Mouse (Mus musculus) heart, embryonic 13.5 days (tissue): ENCODE data around the gene Rbks. TPM values are rescaled to one million over a fixed set of nuclear protein-coding genes. Genes with fewer than 3 reads are reported as not detected.

Experiments
- ATAC-seq: fragments of 200-750 bp; cut with Nextera tagmentation; 2 replicates; pipeline ENCODE4 v1.8.0; 2017; ENCODE audit warnings: moderate TSS enrichment; ENCODE audit not compliant: insufficient number of reproducible peaks, low FRiP score, low TSS enrichment; ENCODE audit errors: extremely low read depth
- H3K27ac ChIP-seq: fragments of 300-500 bp; sonication (generic); replicated peaks from 2 replicates; pipeline ENCODE4 v1.5.1; 2015; ENCODE audit warnings: moderate library complexity, mild to moderate bottlenecking, inconsistent platforms
- H3K27me3 ChIP-seq: fragments of 300-500 bp; sonication (generic); replicated peaks from 2 replicates; pipeline ENCODE4 v1.6.1; 2015; ENCODE audit warnings: mild to moderate bottlenecking, inconsistent platforms
- H3K36me3 ChIP-seq: fragments of 300-500 bp; sonication (generic); 2 replicates; pipeline ENCODE4 v1.6.1; 2015; ENCODE audit warnings: mild to moderate bottlenecking, inconsistent platforms
- H3K4me1 ChIP-seq: fragments of 300-500 bp; sonication (generic); 2 replicates; pipeline ENCODE4 v1.6.1; 2015; ENCODE audit warnings: inconsistent platforms
- H3K4me2 ChIP-seq: fragments of 300-500 bp; sonication (generic); 2 replicates; pipeline ENCODE4 v1.6.1; 2015; ENCODE audit warnings: inconsistent platforms, mild to moderate bottlenecking, moderate library complexity
- H3K4me3 ChIP-seq: fragments of 300-500 bp; sonication (generic); 2 replicates; pipeline ENCODE4 v1.5.1; 2015; ENCODE audit warnings: moderate library complexity, mild to moderate bottlenecking, inconsistent platforms
- H3K9ac ChIP-seq: fragments of 300-500 bp; sonication (generic); 2 replicates; pipeline ENCODE4 v1.6.1; 2015; ENCODE audit warnings: inconsistent platforms, mild to moderate bottlenecking, moderate library complexity
- H3K9me3 ChIP-seq: fragments of 300-500 bp; sonication (generic); 2 replicates; pipeline ENCODE4 v1.6.1; 2016; ENCODE audit warnings: inconsistent platforms
- WGBS: fragments of 180-500 bp; shearing (Covaris S2); methylation state at CpG from one replicate; pipeline ENCODE4 v1.1.7; 2015; ENCODE audit warnings: mixed read lengths; 5-methylcytosine and 5-hydroxymethylcytosine counted together
- polyA plus RNA-seq: library from polyadenylated mRNA; unstranded; fragments of >200 nt; fragmentation: Nextera tagmentation; extraction: Ambion mirVana; gene quantifications from 2 replicates; pipeline ENCODE4 v1.2.1, GENCODE M21; 2015

Rbks gene
- polyA plus RNA-seq, 1 experiment from 2014 or later = 4.1 TPM

DNA sequence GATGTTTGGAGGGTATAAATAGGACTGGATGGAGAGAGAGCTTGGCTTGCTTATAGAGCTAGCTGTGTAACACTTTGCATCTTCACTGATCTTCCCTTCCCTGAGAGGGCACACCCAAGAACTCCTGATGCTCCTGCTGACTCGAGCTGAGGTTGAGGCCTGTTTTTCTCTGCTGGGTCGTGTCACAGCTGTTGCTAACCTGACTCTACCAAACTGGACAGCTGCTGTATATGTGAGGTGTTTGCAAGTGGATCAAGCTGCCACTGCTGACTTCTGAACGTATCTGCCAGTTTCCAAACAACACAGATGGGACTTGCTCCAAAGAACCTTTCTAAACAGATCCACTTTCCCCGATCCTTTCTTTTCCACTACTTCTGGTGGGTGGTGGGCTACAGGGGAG, 9.4 kb upstream of the Rbks start:
- Histone ChIP-seq H3K4me3 (no peak overlapping the region), H3K4me1 (no peaks in the 10 kb centered on the region), H3K4me2 (no peak overlapping the region), H3K9me3 (no peaks in the 10 kb centered on the region), H3K36me3 (peaks cover 57% of the 10 kb centered on the region), H3K27me3 (no peaks in the 10 kb centered on the region), H3K9ac (no peak overlapping the region), H3K27ac (no peak overlapping the region)
- 81% methylated on average over 4 of the region's 4 CpGs for WGBS
- no peak for ATAC-seq

GRCm38 (mm10) chr5:31704971-31705370, 7.5 kb upstream of the Rbks start:
- H3K9ac ChIP-seq = no peak overlapping the region
- H3K27ac ChIP-seq = no peak overlapping the region
- WGBS = 77% methylated on average over 5 of the region's 5 CpGs
- no peaks in the 10 kb centered on the region for H3K27me3 ChIP-seq
- no peaks in the 10 kb centered on the region for H3K9me3 ChIP-seq
- H3K4me2 ChIP-seq = no peak overlapping the region
- H3K4me1 ChIP-seq = no peaks in the 10 kb centered on the region
- H3K36me3 ChIP-seq = peaks cover 48% of the 10 kb centered on the region
- no peak overlapping the region for H3K4me3 ChIP-seq
- ATAC-seq = no peak

DNA sequence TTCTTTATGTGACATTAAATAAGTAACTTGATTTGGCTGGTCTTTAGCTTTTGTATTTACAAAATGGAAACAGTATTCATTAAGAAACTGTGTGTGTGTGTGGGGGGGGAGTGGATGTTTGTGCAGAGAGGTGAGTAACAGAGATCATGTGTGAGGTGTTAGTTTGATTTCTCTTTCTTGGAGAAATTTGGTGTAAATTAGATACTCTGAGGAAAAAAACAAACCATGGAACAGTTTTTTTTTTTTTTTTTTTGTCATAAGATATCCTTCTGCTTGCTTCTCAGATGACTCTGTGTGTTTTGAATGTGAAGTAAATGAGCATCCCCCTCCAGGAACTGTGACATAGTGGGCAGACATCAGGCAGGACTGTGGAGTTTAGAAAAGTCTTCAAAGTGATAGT, 2.0 kb upstream of the Rbks start:
- 0 out of 2 replicates have a peak overlapping the region, but pooled peaks have one; percentile 13 for H3K27ac ChIP-seq
- H3K27me3 ChIP-seq = no peaks in the 10 kb centered on the region
- H3K4me1 ChIP-seq = peaks cover 14% of the 10 kb centered on the region
- H3K36me3 ChIP-seq = peaks cover 22% of the 10 kb centered on the region
- no peaks in the 10 kb centered on the region for H3K9me3 ChIP-seq
- 0 out of 2 replicates have a peak overlapping the region, but pooled peaks have one; percentile 1 for H3K4me3 ChIP-seq
- ATAC-seq = no peak
- H3K9ac ChIP-seq = no peak overlapping the region
- H3K4me2 ChIP-seq = peak overlapping the region; percentile 83

DNA sequence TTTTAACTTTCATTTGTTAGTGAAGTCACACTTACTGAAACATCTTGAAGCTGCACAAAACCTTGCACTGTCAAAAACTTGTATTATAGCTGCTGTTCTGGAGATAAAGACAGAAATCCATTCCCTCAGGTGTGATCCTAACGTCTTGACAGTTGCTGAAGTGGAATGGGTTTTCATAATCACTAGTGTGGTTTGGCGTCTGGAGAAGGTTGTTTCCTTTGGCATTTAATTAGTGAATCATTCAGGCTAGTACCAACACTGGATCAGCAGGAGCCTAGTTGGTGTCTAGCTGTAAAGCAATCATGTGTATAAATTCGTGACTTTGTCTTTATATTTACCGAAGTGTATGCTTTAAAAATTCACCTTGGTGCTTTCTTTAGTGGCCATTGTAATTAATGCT, 1.5 kb upstream of the Rbks start:
- Histone ChIP-seq H3K27ac (0 out of 2 replicates have a peak overlapping the region, but pooled peaks have one; percentile 13), H3K9ac (no peak overlapping the region), H3K4me3 (0 out of 2 replicates have a peak overlapping the region, but pooled peaks have one; percentile 1), H3K9me3 (no peaks in the 10 kb centered on the region), H3K27me3 (no peaks in the 10 kb centered on the region), H3K4me1 (peaks cover 14% of the 10 kb centered on the region), H3K4me2 (peak overlapping the region; percentile 83), H3K36me3 (peaks cover 20% of the 10 kb centered on the region)
- 56% methylated on average over 4 of the region's 4 CpGs for WGBS
- no peak for ATAC-seq

DNA sequence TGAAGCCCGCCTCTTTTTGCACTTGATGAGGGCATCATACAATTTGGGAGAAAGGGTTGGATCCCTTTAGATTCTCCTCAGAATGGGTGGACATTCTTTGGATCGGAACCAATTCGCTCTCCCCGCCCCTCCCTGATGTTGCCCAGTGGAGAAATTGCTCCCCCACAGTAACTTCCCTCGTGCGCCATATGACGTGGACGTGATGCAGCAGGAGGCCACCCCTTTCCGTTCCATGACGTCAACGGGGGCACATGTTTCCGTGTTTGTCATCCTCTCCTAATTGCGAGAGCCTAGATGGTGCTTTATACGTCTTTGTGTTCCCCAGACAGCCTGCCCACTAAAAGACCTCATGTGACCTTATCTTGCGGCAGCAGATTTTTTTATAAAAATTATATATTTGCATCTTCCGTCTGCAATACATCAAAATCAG, 885 bp upstream of the Rbks start:
- H3K9ac ChIP-seq = peak overlapping the region; percentile 93
- peak overlapping the region; percentile 80 for H3K4me3 ChIP-seq
- H3K27ac ChIP-seq = peak overlapping the region; percentile 96
- peaks cover 17% of the 10 kb centered on the region for H3K4me1 ChIP-seq
- peak; percentile 55; the same call in 1 of the 2 replicates for ATAC-seq
- H3K9me3 ChIP-seq = no peaks in the 10 kb centered on the region
- peak overlapping the region; percentile 83 for H3K4me2 ChIP-seq
- 5% methylated on average over 16 of the region's 16 CpGs for WGBS
- H3K36me3 ChIP-seq = peaks cover 14% of the 10 kb centered on the region
- H3K27me3 ChIP-seq = no peaks in the 10 kb centered on the region

GRCm38 (mm10) chr5:31697644-31698296, 343 bp upstream of the Rbks start, which contains the start of gene Babam2:
Babam2 (plus strand) TSS chr5:31697684.
- peaks cover 10% of the 10 kb centered on the region for H3K36me3 ChIP-seq
- WGBS = under 1% methylated on average over 68 of the region's 71 CpGs
- ATAC-seq = peak; percentile 87

GRCm38 (mm10) chr5:31693191-31693590, 4.2 kb downstream of the Rbks start:
- Histone ChIP-seq H3K4me2 (no peak overlapping the region), H3K9ac (no peak overlapping the region), H3K4me3 (no peak overlapping the region), H3K27me3 (no peaks in the 10 kb centered on the region), H3K36me3 (no peaks in the 10 kb centered on the region), H3K27ac (no peak overlapping the region), H3K4me1 (peaks cover 22% of the 10 kb centered on the region), H3K9me3 (no peaks in the 10 kb centered on the region)
- ATAC-seq = no peak

More at GRCm38 (mm10) chr5:31697644-31698296, 343 bp upstream of the Rbks start, which contains the start of gene Babam2:
- Histone ChIP-seq H3K4me2 (peak within 1 kb of the TSS; percentile 83), H3K9ac (peak within 1 kb of the TSS; percentile 93), H3K4me3 (peak within 1 kb of the TSS; percentile 80), H3K27ac (peak within 1 kb of the TSS; percentile 96), H3K4me1 (peaks cover 21% of the 10 kb centered on the region), H3K27me3 (no peaks in the 10 kb centered on the region), H3K9me3 (no peaks in the 10 kb centered on the region)

- 82% methylated on average over 3 of the region's 3 CpGs for WGBS
- peaks cover 17% of the 10 kb centered on the region for H3K4me1 ChIP-seq
- no peaks in the 10 kb centered on the region for H3K9me3 ChIP-seq
- no peaks in the 10 kb centered on the region for H3K36me3 ChIP-seq
- H3K27ac ChIP-seq = no peak overlapping the region
- H3K27me3 ChIP-seq = no peaks in the 10 kb centered on the region
- H3K4me3 ChIP-seq = no peak overlapping the region
- no peak for ATAC-seq
- H3K4me2 ChIP-seq = no peak overlapping the region
- no peak overlapping the region for H3K9ac ChIP-seq
These were observed 9.5 kb downstream of the Rbks start for GRCm38 (mm10) chr5:31687972-31688371.

DNA sequence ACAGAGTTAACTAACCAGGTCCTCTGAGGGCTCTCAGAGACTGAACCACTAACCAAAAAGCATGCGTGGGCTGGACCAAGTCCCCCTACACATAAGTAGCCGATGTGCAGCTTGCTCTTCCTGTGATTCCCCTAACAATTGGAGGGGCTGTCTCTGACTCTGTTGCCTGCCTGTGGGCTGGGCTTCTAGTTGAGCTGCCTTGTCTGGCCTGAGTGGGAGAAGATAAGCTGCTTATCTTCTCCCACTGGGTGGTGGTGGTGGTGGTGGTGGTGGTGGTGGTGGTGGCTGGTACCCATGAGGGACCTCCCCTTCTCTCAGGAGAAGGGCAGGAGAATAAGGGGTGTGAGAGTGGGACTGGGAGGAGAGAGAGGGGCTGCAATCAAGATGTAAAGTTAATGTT, 11.4 kb downstream of the Rbks start:
- peak; percentile 42; the same call in 1 of the 2 replicates for ATAC-seq
- no peak overlapping the region for H3K9ac ChIP-seq
- 0 out of 2 replicates have a peak, but pooled peaks cover 6% of the 10 kb centered on the region for H3K4me1 ChIP-seq
- WGBS = 43% methylated on average over 2 of the region's 2 CpGs
- H3K9me3 ChIP-seq = no peaks in the 10 kb centered on the region
- H3K4me3 ChIP-seq = no peak overlapping the region
- no peak overlapping the region for H3K4me2 ChIP-seq
- H3K27me3 ChIP-seq = no peaks in the 10 kb centered on the region
- no peak overlapping the region for H3K27ac ChIP-seq
- no peaks in the 10 kb centered on the region for H3K36me3 ChIP-seq

DNA sequence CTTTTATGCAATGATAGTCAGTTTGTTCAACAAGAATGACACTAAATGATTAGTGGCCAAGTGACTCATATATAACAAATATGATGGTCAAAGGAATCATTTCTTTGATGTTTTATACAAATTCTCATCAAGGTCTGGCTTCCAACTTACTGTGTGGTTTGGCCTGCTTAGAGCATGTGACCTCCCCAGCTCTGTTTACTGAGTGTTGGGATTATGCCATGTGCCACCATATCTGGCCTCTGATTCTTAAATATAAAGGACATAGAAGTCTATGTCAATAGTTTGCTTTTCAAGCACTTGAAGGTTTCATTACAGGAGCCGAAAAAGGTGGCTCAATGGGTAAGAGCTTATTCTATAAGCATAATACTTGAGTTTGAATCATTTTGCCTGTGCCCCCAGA, 15.1 kb downstream of the Rbks start:
- H3K4me3 ChIP-seq = no peak overlapping the region
- 0 out of 2 replicates have a peak, but pooled peaks cover 6% of the 10 kb centered on the region for H3K4me1 ChIP-seq
- 0 out of 2 replicates have a peak, but pooled peaks cover 4% of the 10 kb centered on the region for H3K9me3 ChIP-seq
- H3K27ac ChIP-seq = no peak overlapping the region
- 81% methylated on average over 1 of the region's 1 CpGs for WGBS
- H3K27me3 ChIP-seq = no peaks in the 10 kb centered on the region
- no peak for ATAC-seq
- no peak overlapping the region for H3K4me2 ChIP-seq
- no peaks in the 10 kb centered on the region for H3K36me3 ChIP-seq
- H3K9ac ChIP-seq = no peak overlapping the region

DNA sequence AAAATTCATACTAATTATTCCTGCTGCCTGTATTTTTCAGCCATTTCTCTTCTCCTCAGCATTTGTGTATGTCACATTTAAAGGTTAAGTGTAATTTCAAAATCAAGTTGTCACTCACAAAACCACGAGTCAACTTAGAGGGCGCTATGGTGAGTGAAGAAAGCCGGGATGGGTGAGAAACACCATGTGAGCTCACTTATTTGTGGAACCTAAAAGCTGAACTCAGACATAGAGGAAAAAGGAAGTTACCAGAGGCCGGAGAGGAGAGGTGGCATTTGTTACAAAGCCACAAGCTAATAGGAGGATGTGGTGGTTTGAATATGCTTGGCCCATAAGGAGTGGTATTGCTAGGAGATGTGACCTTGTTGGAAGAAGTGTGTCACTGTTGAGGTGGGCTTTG, 17.2 kb downstream of the Rbks start:
- Histone ChIP-seq H3K27ac (no peak overlapping the region), H3K27me3 (no peaks in the 10 kb centered on the region), H3K4me1 (0 out of 2 replicates have a peak, but pooled peaks cover 3% of the 10 kb centered on the region), H3K4me3 (no peak overlapping the region), H3K4me2 (no peak overlapping the region), H3K36me3 (no peaks in the 10 kb centered on the region), H3K9ac (no peak overlapping the region), H3K9me3 (0 out of 2 replicates have a peak, but pooled peaks cover 4% of the 10 kb centered on the region)
- WGBS = 80% methylated on average over 4 of the region's 4 CpGs
- no peak for ATAC-seq

DNA sequence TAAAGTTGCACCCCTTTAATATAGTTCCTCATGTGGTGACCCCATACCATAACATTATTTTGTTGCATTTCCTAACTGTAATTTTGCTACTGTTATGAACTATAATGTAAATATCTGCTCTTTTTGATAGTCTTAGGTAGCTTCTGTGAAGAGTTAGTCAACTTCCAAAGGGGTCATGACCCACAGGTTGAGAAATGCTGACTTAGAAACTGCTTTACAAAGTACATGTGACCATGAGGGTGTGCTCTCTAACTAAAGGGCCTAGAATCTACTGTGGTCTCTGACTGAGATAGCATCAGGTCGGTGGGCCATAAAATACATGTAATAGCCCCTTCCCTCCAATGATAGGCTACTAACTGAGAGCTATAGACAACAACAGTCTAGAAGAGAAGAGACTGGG, 19.4 kb downstream of the Rbks start:
- whole genome bisulfite sequencing = 73% methylated on average over 1 of the region's 1 CpGs
- Histone ChIP-seq H3K4me1 (peaks cover 9% of the 10 kb centered on the region), H3K9me3 (0 out of 2 replicates have a peak, but pooled peaks cover 4% of the 10 kb centered on the region), H3K4me2 (no peak overlapping the region), H3K27ac (no peak overlapping the region), H3K36me3 (no peaks in the 10 kb centered on the region), H3K4me3 (no peak overlapping the region), H3K27me3 (no peaks in the 10 kb centered on the region), H3K9ac (no peak overlapping the region)
- ATAC-seq = no peak
